Comparison of ENCODE assay signal across 13 mouse cellular contexts in genomic region chr7:27587741-27588140, GRCm38 (mm10). TPM values are rescaled to one million over a fixed set of nuclear protein-coding genes. Genes with fewer than 3 reads are reported as not detected.
DNase-seq lines count a peak whose midpoint lies in the region; TF ChIP-seq lines count a peak whose summit lies in the region.
"Had no signal": no experiment of that assay in that cellular context is flagged by ENCODE, and none has a peak within 500 bp of the region (broad histone marks: within the 10 kb centered on the region; RNA-seq: fewer than 3 reads in every experiment).

No protein-coding gene starts in this region.

- no peak for DNase-seq in layer of hippocampus, adult 2 months (ENCODE audit: low spot score in 2 of 2)
- DNase-seq in layer of hippocampus, adult 9-10 months (ENCODE audit: low spot score), result no peak
- DNase-seq in 3T3-L1 (ENCODE audit: low read depth, low spot score) (peak; percentile 50), A20 (ENCODE audit: low read depth, low spot score) (peak; percentile 34), R1 (ENCODE audit: low read depth, low spot score) (peak; percentile 25)
- DNase-seq in cerebellum, adult 11-12 months, result no peak
- no peak for DNase-seq in cerebellum, postnatal 4 days (ENCODE audit: low spot score in 2 of 2)
- DNase-seq: cerebellum, adult 8-10 months; gastrocnemius, postnatal 36 days; kidney, adult 9 months had no signal

- TF ChIP-seq CTCF in layer of hippocampus, adult 2 months (conservative IDR thresholded peaks at IDR 0.05), result peak; percentile 58

- H3K27ac ChIP-seq in layer of hippocampus, adult 2 months, result no peak overlapping the region
- H3K27ac ChIP-seq: hindbrain, embryonic 12.5 days; liver, embryonic 12.5 days; macrophage had no signal

- no peak overlapping the region for H3K4me3 ChIP-seq in layer of hippocampus, adult 2 months
- H3K4me3 ChIP-seq: hindbrain, embryonic 12.5 days; liver, embryonic 12.5 days had no signal

RNA-seq across cellular contexts. Expression of gene Akt2, which starts 3.6 kb away (rescaled TPM):
- total RNA-seq in layer of hippocampus, adult 2 months (2021), result 10 to 100 TPM; 87.0 to 99.1 TPM

RNA-seq across cellular contexts. Expression of gene 2310022A10Rik, which starts 34.7 kb away (rescaled TPM):
- 10 to 100 TPM; 25.5 to 25.6 TPM for total RNA-seq in layer of hippocampus, adult 2 months (2021)

RNA-seq across cellular contexts. Expression of gene Pld3, which starts 34.7 kb away (rescaled TPM):
- total RNA-seq in layer of hippocampus, adult 2 months (2021), result 100 to 1,000 TPM; 573 to 583 TPM

Comparison
In these comparisons a context has a peak if more than half of its experiments do, and no peak if none do; other contexts are left out.
1. DNase-seq: peak in 3T3-L1 (single experiment), A20 (single experiment) and R1 (single experiment); none in layer of hippocampus, adult 2 months (0 of 2), layer of hippocampus, adult 9-10 months (single experiment), cerebellum, adult 11-12 months (single experiment) and cerebellum, postnatal 4 days (0 of 2).